Mouse (Mus musculus) adrenal gland, adult 18-20 months (tissue): ENCODE results near the gene Ghrh. TPM values are rescaled to one million over a fixed set of nuclear protein-coding genes. Genes with fewer than 3 reads are reported as not detected.

Source experiments
- DNase-seq, 2 experiments: peaks; one replicate each; pipeline ENCODE4 v3.0.0; 2021 to 2022; ENCODE audit warnings: low spot score in 2 of 2
- total RNA-seq, 2 experiments: library from RNA; stranded (reverse); gene quantifications; 1 replicate in 1 of 2; 2 replicates in 1 of 2; pipeline ENCODE4 v1.2.3; 2021

Gene Ghrh
- total RNA-seq, 2 experiments from 2014 or later: not detected

GRCm38 (mm10) chr2:157349121-157349778, 1.9 kb upstream of the Ghrh start:
- no peak for DNase-seq

DNA sequence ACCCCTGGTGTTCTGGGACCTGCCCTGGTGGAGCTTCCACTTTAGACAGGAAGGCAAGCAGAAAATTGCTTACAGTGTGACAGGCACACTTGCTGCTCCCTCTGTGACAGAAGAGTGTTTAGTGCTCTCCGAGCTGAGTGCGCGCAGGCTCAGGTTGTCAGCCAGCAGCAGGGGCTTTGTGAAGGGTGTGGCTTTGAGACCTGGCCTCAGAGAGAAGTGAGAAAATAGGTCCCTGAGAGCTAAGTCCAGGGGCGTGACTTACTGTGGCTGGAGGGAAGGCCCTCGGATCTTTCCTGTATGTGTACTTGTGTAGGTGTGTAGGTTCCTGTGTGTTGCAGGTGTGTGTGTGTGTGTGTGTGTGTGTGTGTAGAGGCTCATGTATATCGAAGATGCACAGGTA, 4.0 kb downstream of the Ghrh start:
- DNase-seq: no peak

GRCm38 (mm10) chr2:157342328-157342926, 4.9 kb downstream of the Ghrh start:
- DNase-seq: no peak

- peak; percentile 53 to 70 for DNase-seq
Measured at GRCm38 (mm10) chr2:157341554-157342270, 5.6 kb downstream of the Ghrh start.

DNA sequence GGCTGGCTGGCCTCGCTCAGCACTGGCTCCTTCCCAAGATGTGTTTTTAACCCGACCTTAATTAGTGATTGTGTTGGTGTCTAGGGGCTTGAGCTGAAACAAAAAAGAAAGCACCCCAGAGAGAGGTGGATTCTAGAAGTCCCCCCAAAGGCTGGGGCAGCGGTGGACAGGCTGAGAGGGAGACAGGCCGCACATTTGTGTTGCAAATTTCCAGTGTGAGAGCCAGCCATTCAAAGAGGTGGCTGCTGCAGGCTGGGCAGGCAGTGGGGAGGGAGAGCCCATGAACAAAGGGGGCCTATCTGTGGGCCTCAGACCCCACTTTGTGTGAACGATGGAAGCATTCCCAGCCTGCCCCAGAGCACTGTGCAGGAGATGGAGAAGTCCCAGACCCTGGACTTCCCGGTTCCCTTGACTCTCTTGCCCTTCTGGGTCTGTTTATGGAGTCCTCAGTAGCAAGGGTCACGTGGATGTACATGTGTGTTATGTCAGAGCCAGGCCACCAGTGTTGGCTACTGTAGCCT, 7.0 kb downstream of the Ghrh start:
- DNase-seq: no peak

DNA sequence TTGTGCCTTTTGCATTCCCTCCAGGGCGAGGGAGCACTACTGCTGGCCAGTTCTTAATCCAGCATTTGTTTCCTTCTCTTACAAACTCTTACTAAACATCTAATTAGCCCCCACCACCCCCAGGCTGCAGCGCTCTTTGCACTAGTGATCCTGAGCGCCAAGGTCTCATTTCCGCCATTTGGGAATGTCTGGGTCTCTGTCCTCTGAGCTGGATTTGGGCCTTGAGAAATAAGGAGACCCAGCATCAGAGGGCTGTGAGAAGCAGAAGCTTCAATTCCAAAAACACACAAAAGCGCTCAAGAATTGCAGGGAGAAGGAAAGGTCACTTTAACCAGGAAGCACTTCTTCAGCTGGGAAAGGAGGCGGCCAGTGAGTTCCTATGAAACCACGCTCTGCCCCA, 7.8 kb downstream of the Ghrh start:
- no peak for DNase-seq

DNA sequence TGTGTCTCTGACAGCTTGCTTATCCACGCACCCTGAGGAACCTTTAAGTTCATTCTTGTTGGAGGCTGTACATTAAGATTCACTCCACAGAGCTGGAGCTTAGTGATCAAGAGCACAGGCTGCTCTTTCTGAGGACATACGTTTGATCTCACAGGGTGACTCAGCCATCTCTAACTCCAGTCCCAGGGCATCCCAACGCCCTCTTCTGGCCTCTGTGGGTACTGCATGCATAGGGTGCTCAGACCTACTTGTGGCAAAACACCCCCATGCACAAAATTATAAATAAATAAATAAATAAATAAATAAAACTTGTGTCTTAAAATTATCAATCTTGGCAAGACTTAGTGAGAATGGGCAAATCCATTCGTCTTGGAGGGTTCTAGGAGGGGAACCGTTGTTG, 8.6 kb downstream of the Ghrh start:
- DNase-seq: peak; percentile 73

DNA sequence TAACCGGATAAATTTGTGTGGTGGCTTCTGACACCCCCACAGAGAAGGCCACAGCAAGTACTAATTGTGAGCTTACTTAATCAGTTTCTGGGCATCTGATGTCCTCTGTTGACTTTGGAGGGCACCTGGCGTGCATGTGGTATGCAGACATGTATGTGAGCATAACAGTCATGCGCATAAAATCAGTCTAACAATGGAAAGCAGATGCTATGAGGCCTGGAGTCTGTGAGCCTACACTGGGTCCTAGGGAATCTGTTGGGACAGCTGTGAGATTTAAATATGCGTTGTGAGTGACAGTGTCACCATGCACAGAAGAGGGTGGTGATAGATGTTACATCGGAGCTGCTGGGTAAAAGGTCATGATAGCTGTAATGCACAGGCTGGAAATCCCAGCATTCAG, 15.2 kb downstream of the Ghrh start:
- no peak for DNase-seq

DNA sequence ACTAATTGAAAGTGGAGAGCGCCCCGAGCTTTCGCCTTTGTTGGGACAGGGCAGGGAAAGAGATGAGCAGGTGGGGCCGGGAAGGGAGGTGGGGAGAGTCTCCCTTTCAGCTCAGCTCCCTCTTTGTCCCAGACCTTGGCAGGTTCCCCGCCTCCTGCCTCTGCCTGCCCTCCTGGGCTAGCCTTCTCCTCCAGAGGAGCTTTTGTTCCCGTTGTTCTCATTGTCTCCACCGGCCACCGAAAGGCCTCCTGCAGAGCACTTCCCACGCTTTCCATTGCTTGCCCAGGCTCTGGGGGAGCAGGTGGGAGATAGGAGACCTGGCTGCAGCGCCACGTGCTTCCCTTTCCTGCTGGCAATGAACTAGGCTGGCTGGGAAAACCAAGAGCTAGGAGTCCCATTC, 18.7 kb downstream of the Ghrh start:
- no peak for DNase-seq

DNA sequence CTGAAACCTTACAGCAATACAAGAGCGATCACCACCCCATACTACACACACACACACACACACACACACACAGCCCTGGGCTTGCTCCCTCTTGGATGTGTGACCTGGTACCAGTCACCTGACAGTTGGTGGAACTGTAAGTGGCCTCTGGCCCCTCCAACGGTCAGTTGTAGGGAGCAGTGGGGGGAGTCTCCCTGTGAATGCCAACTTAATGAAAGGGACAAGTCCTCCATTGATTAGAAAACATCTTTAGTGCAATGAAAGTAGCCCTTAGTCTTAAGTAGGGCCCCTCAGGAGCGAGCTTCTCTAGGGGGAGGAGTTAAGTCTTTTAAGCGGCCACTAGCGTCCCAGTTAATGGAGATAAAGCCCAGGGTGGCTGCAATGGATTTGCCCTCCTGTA, 19.2 kb downstream of the Ghrh start:
- no peak for DNase-seq

DNA sequence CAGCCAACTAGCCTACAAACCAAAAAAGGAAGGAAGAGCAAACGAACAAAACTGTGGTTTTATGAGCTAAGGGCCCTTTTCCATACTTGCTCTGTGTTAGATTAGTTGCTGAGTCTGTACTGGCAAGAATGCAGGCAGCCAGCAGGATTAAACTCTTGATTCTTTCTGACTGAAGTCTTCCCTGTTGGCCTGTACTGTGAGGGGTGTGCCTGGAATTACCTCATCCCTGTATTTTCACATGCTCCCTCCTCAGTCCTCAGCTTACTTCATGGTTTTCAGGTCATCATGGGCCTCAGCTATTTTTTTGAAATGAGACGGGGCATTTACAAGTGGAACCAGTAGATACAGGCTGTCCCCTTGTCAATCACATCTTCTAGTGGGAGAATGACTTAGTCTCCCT, 22.1 kb downstream of the Ghrh start:
- no peak for DNase-seq

- DNase-seq: no peak
Measured at GRCm38 (mm10) chr2:157322029-157322766, 25.1 kb downstream of the Ghrh start.

GRCm38 (mm10) chr2:157320886-157321285, 26.4 kb downstream of the Ghrh start:
- DNase-seq: no peak

GRCm38 (mm10) chr2:157320135-157320534, 27.2 kb downstream of the Ghrh start:
- no peak for DNase-seq

GRCm38 (mm10) chr2:157317220-157317619, 30.1 kb downstream of the Ghrh start:
- DNase-seq: no peak

GRCm38 (mm10) chr2:157316358-157316933, 30.9 kb downstream of the Ghrh start:
- no peak for DNase-seq

GRCm38 (mm10) chr2:157315486-157315885, 31.8 kb downstream of the Ghrh start:
- no peak for DNase-seq

- DNase-seq: no peak
Measured at GRCm38 (mm10) chr2:157314310-157314709, 33.0 kb downstream of the Ghrh start.

- no peak for DNase-seq
Measured at GRCm38 (mm10) chr2:157313718-157314117, 33.6 kb downstream of the Ghrh start.

DNA sequence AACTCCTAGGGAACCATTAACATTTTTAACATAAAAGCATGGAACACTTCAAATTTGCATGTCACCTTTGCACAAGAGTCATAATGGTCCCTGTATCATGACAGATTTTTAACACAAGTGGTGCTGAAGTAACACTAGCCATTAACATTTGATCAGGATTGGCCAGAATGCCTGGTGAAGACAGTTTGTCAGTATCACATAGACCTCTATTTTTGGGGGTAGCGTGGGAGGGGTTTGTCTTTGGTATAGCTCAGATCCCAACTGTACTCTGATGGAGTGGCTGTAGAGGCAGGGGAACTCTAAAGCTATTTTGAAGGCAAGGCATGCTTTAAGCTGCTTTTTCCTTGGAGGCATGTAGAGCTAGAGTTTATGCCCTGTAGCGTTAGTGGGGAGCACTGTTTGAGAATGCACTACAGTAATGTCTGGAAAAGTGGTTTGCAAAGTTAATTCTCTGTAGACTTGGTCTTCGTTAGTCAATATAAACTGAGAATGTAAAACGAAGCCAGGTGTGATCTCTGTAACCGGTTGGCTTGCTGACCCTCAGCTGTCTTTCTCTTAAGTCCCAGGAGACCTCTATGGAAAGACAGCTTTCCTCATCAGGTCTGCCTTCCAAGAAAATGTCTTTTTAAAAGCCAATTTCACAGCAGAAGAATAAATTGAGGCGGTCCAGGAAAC, 36.2 kb downstream of the Ghrh start:
- no peak for DNase-seq

DNA sequence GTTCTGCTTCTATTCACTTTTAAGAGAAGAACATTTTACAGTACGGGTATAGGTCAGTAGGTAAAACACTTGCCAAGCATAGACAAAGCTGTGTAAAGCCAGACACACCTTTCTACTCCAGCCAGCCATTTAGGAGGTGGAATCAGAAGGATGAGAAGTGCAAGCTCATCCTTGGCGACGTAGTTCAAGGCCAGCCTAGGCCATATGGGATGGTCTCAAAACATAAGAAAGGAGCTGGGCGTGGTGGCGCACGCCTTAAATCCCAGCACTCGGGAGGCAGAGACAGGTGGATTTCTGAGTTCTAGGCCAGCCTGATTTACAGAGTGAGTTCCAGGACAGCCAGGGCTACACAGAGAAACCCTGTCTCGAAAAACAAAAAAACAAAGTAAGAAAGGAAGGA, 37.7 kb downstream of the Ghrh start:
- no peak for DNase-seq
